ENCODE assay signal across 9 mouse cellular contexts in genomic region chr11:69407724-69408004, GRCm38 (mm10). TPM values are rescaled to one million over a fixed set of nuclear protein-coding genes. Genes with fewer than 3 reads are reported as not detected.
DNase-seq lines count a peak whose midpoint lies in the region; ATAC-seq and TF ChIP-seq lines count a peak whose summit lies in the region.
"Had no signal": no experiment of that assay in that cellular context is flagged by ENCODE, and none has a peak within 500 bp of the region (broad histone marks: within the 10 kb centered on the region; RNA-seq: fewer than 3 reads in every experiment).

No protein-coding gene starts in this region.

- TF ChIP-seq CTCF in cerebellum, adult 2 months (IDR thresholded peaks at IDR 0.05; ENCODE audit: borderline replicate concordance, insufficient read depth, low read depth, low read length) = no peak
- TF ChIP-seq CTCF in kidney, postnatal 0 days (IDR thresholded peaks at IDR 0.05; ENCODE audit: low read depth) = no peak
- TF ChIP-seq CTCF in hindbrain, postnatal 0 days (IDR thresholded peaks at IDR 0.05; ENCODE audit: low read depth) = no peak

- WGBS in cerebellum, adult 2 months = 64% methylated on average over 4 of the region's 4 CpGs
- 87% methylated on average over 4 of the region's 4 CpGs for WGBS in kidney, postnatal 0 days
- WGBS in hindbrain, postnatal 0 days = 83% methylated on average over 4 of the region's 4 CpGs
- 90% methylated on average over 4 of the region's 4 CpGs for WGBS in midbrain, embryonic 15.5 days

- no peaks in the 10 kb centered on the region for H3K9me3 ChIP-seq in kidney, postnatal 0 days (replicated peaks; ENCODE audit: low read length)
- no peaks in the 10 kb centered on the region for H3K9me3 ChIP-seq in hindbrain, postnatal 0 days (ENCODE audit: low read length)
- no peaks in the 10 kb centered on the region for H3K9me3 ChIP-seq in midbrain, embryonic 15.5 days

- peaks cover 8% of the 10 kb centered on the region; the same call in 1 of the 2 replicates for H3K4me1 ChIP-seq in cerebellum, adult 2 months (ENCODE audit: control insufficient read depth, insufficient read depth, low read length)
- peaks cover 18% of the 10 kb centered on the region for H3K4me1 ChIP-seq in kidney, postnatal 0 days (replicated peaks; ENCODE audit: insufficient read depth, low read length)
- peaks cover 16% of the 10 kb centered on the region for H3K4me1 ChIP-seq in hindbrain, postnatal 0 days (ENCODE audit: insufficient read depth, low read length)
- peaks cover 45% of the 10 kb centered on the region for H3K4me1 ChIP-seq in midbrain, embryonic 15.5 days

- no peak for TF ChIP-seq POLR2A in cerebellum, adult 2 months (IDR thresholded peaks at IDR 0.05; ENCODE audit: borderline replicate concordance, insufficient read depth, low read length)

- peak overlapping the region; percentile 5 for H3K4me3 ChIP-seq in cerebellum, adult 2 months (replicated peaks; ENCODE audit: insufficient read depth, low read depth, low read length)
- no peak overlapping the region; the same call in 1 of the 2 replicates for H3K4me3 ChIP-seq in kidney, postnatal 0 days (replicated peaks; ENCODE audit: low read depth, low read length)
- H3K4me3 ChIP-seq in hindbrain, postnatal 0 days (ENCODE audit: low read length) = peak overlapping the region; percentile 79; the same call in 1 of the 2 replicates
- no peak overlapping the region for H3K4me3 ChIP-seq in midbrain, embryonic 15.5 days

- ATAC-seq in kidney, postnatal 0 days (replicated peaks; ENCODE audit: low FRiP score, low read depth) = no peak
- no peak for ATAC-seq in hindbrain, postnatal 0 days
- ATAC-seq in midbrain, embryonic 15.5 days (replicated peaks) = no peak

- no peak overlapping the region for H3K27ac ChIP-seq in cerebellum, adult 2 months (ENCODE audit: insufficient read depth, low read length)
- no peak overlapping the region for H3K27ac ChIP-seq in kidney, postnatal 0 days
- H3K27ac ChIP-seq in hindbrain, postnatal 0 days = peak overlapping the region; percentile 86; the same call in 1 of the 2 replicates
- H3K27ac ChIP-seq in midbrain, embryonic 15.5 days = peak overlapping the region; percentile 96; the same call in 1 of the 2 replicates

- intact Hi-C loops in left cerebral cortex, postnatal 25 days (cut with DNase I) = no loop called here

- H3K9ac ChIP-seq in kidney, postnatal 0 days (ENCODE audit: low read depth, low read length) = 0 out of 2 replicates have a peak overlapping the region, but pooled peaks have one; percentile 86
- H3K9ac ChIP-seq in hindbrain, postnatal 0 days (replicated peaks; ENCODE audit: low read length) = 0 out of 2 replicates have a peak overlapping the region, but pooled peaks have one; percentile 91
- no peak overlapping the region for H3K9ac ChIP-seq in midbrain, embryonic 15.5 days

- H3K4me2 ChIP-seq in kidney, postnatal 0 days (ENCODE audit: low read length) = peak overlapping the region; percentile 98; the same call in 1 of the 2 replicates
- peak overlapping the region; percentile 98; the same call in 1 of the 2 replicates for H3K4me2 ChIP-seq in hindbrain, postnatal 0 days (ENCODE audit: low read depth, low read length)
- 0 out of 2 replicates have a peak overlapping the region, but pooled peaks have one; percentile 85 for H3K4me2 ChIP-seq in midbrain, embryonic 15.5 days

- no peak for DNase-seq in cerebellum, adult 2 months
- DNase-seq in cerebellum, postnatal 10 days = no peak
- DNase-seq in kidney, postnatal 0 days (ENCODE audit: low spot score) = no peak
- no peak for DNase-seq in kidney, adult 11 months
- DNase-seq in hindbrain, postnatal 0 days (ENCODE audit: low spot score) = no peak
- no peak for DNase-seq in left cerebral cortex, postnatal 25 days (ENCODE audit: low spot score in 2 of 2)
- no peak for DNase-seq in cerebellum, adult 18-20 months
- DNase-seq: thymus, adult 2 months had no signal

- peaks cover 49% of the 10 kb centered on the region for H3K36me3 ChIP-seq in kidney, postnatal 0 days (ENCODE audit: insufficient read depth, low read length)
- peaks cover 46% of the 10 kb centered on the region for H3K36me3 ChIP-seq in hindbrain, postnatal 0 days (ENCODE audit: insufficient read depth, low read length)
- peaks cover 50% of the 10 kb centered on the region for H3K36me3 ChIP-seq in midbrain, embryonic 15.5 days (replicated peaks)

- no peaks in the 10 kb centered on the region for H3K27me3 ChIP-seq in cerebellum, adult 2 months (ENCODE audit: control insufficient read depth, insufficient read depth, low read length)
- H3K27me3 ChIP-seq in kidney, postnatal 0 days (ENCODE audit: insufficient read depth, low read length) = no peaks in the 10 kb centered on the region
- no peaks in the 10 kb centered on the region for H3K27me3 ChIP-seq in hindbrain, postnatal 0 days (ENCODE audit: insufficient read depth, low read length)
- no peaks in the 10 kb centered on the region for H3K27me3 ChIP-seq in midbrain, embryonic 15.5 days (replicated peaks)

RNA-seq across cellular contexts. Expression of gene Kdm6b, which starts 5.8 kb away (rescaled TPM):
- 14.0 and 16.5 TPM in 2 replicates for polyA plus RNA-seq in cerebellum, adult 2 months (2012; rRNA removed)
- polyA plus RNA-seq in kidney, postnatal 0 days (2015; fragmentation: Nextera tagmentation; extraction: Ambion mirVana) = 23.2 and 26.8 TPM in 2 replicates
- total RNA-seq in hindbrain, postnatal 0 days (2014; rRNA removed) = 8.0 and 10.5 TPM in 2 replicates
- polyA plus RNA-seq in hindbrain, postnatal 0 days (2015; fragmentation: Nextera tagmentation; extraction: Ambion mirVana) = 20.5 and 22.3 TPM in 2 replicates
- 41.3 and 45.3 TPM in 2 replicates for polyA plus RNA-seq in midbrain, embryonic 15.5 days (2015; fragmentation: Nextera tagmentation; extraction: Ambion mirVana)
- 10 to 100 TPM; 23.3 to 25.3 TPM for total RNA-seq in left cerebral cortex, postnatal 25 days (2021)

RNA-seq across cellular contexts. Expression of gene Tmem88, which starts 9.6 kb away (rescaled TPM):
- 5.7 and 6.0 TPM in 2 replicates for polyA plus RNA-seq in cerebellum, adult 2 months (2012; rRNA removed)
- polyA plus RNA-seq in kidney, postnatal 0 days (2015; fragmentation: Nextera tagmentation; extraction: Ambion mirVana) = 55.5 and 61.3 TPM in 2 replicates
- 3.8 and 4.3 TPM in 2 replicates for total RNA-seq in hindbrain, postnatal 0 days (2014; rRNA removed)
- polyA plus RNA-seq in hindbrain, postnatal 0 days (2015; fragmentation: Nextera tagmentation; extraction: Ambion mirVana) = 8.7 and 9.5 TPM in 2 replicates
- polyA plus RNA-seq in midbrain, embryonic 15.5 days (2015; fragmentation: Nextera tagmentation; extraction: Ambion mirVana) = 6.5 and 7.0 TPM in 2 replicates
- 1 to 10 TPM; 3.6 to 3.8 TPM for total RNA-seq in left cerebral cortex, postnatal 25 days (2021)

RNA-seq across cellular contexts. Expression of gene Cyb5d1, which starts 12.2 kb away (rescaled TPM):
- polyA plus RNA-seq in cerebellum, adult 2 months (2012; rRNA removed) = 40.2 and 41.9 TPM in 2 replicates
- 16.6 and 19.8 TPM in 2 replicates for polyA plus RNA-seq in kidney, postnatal 0 days (2015; fragmentation: Nextera tagmentation; extraction: Ambion mirVana)
- total RNA-seq in hindbrain, postnatal 0 days (2014; rRNA removed) = 21.8 and 26.9 TPM in 2 replicates
- 18.5 and 22.2 TPM in 2 replicates for polyA plus RNA-seq in hindbrain, postnatal 0 days (2015; fragmentation: Nextera tagmentation; extraction: Ambion mirVana)
- polyA plus RNA-seq in midbrain, embryonic 15.5 days (2015; fragmentation: Nextera tagmentation; extraction: Ambion mirVana) = 32.7 and 33.5 TPM in 2 replicates
- 10 to 100 TPM; 35.9 to 41.3 TPM for total RNA-seq in left cerebral cortex, postnatal 25 days (2021)

RNA-seq across cellular contexts. Expression of gene Naa38, which starts 12.4 kb away (rescaled TPM):
- polyA plus RNA-seq in cerebellum, adult 2 months (2012; rRNA removed) = 193 and 200 TPM in 2 replicates
- polyA plus RNA-seq in kidney, postnatal 0 days (2015; fragmentation: Nextera tagmentation; extraction: Ambion mirVana) = 183 and 198 TPM in 2 replicates
- total RNA-seq in hindbrain, postnatal 0 days (2014; rRNA removed) = 77.1 and 99.0 TPM in 2 replicates
- 162 and 163 TPM in 2 replicates for polyA plus RNA-seq in hindbrain, postnatal 0 days (2015; fragmentation: Nextera tagmentation; extraction: Ambion mirVana)
- polyA plus RNA-seq in midbrain, embryonic 15.5 days (2015; fragmentation: Nextera tagmentation; extraction: Ambion mirVana) = 96.8 and 101 TPM in 2 replicates
- 100 to 1,000 TPM; 105 to 109 TPM for total RNA-seq in left cerebral cortex, postnatal 25 days (2021)

RNA-seq across cellular contexts. Expression of gene Chd3, which starts 38.5 kb away (rescaled TPM):
- 111 and 115 TPM in 2 replicates for polyA plus RNA-seq in cerebellum, adult 2 months (2012; rRNA removed)
- polyA plus RNA-seq in kidney, postnatal 0 days (2015; fragmentation: Nextera tagmentation; extraction: Ambion mirVana) = 38.0 and 42.3 TPM in 2 replicates
- 252 and 255 TPM in 2 replicates for total RNA-seq in hindbrain, postnatal 0 days (2014; rRNA removed)
- polyA plus RNA-seq in hindbrain, postnatal 0 days (2015; fragmentation: Nextera tagmentation; extraction: Ambion mirVana) = 46.6 and 49.7 TPM in 2 replicates
- 98.2 and 102 TPM in 2 replicates for polyA plus RNA-seq in midbrain, embryonic 15.5 days (2015; fragmentation: Nextera tagmentation; extraction: Ambion mirVana)
- 100 to 1,000 TPM; 449 to 474 TPM for total RNA-seq in left cerebral cortex, postnatal 25 days (2021)

Comparison
In these comparisons a context has a peak if more than half of its experiments do, and no peak if none do; other contexts are left out.
1. H3K27ac ChIP-seq: peak in hindbrain, postnatal 0 days (single experiment) and midbrain, embryonic 15.5 days (single experiment); none in cerebellum, adult 2 months (single experiment) and kidney, postnatal 0 days (single experiment).
2. H3K4me3 ChIP-seq: peak in cerebellum, adult 2 months (single experiment) and hindbrain, postnatal 0 days (single experiment); none in kidney, postnatal 0 days (single experiment) and midbrain, embryonic 15.5 days (single experiment).
3. Peak in every context shown above with its lines, with median percentiles within 50 percentile points of each other: H3K4me2 ChIP-seq.